Comparison of ENCODE assay signal across 23 mouse cellular contexts in genomic region chr16:50329684-50330083, GRCm38 (mm10).
DNase-seq lines count a peak whose midpoint lies in the region; ATAC-seq and TF ChIP-seq lines count a peak whose summit lies in the region.
"Had no signal": no experiment of that assay in that cellular context is flagged by ENCODE, and none has a peak within 500 bp of the region (broad histone marks: within the 10 kb centered on the region; RNA-seq: fewer than 3 reads in every experiment).

No protein-coding gene starts in this region.

- no peaks in the 10 kb centered on the region for H3K27me3 ChIP-seq in CH12.LX (replicated peaks)
- H3K27me3 ChIP-seq in MEL (ENCODE audit: control insufficient read depth in 1 of 2, insufficient read depth in 2 of 2, low read length in 2 of 2) = no peaks in the 10 kb centered on the region
- H3K27me3 ChIP-seq in intestine, postnatal 0 days (replicated peaks; ENCODE audit: control insufficient read depth, insufficient read depth, low read length) = no peaks in the 10 kb centered on the region
- H3K27me3 ChIP-seq: Patski had no signal

- no peak overlapping the region for H3K4me2 ChIP-seq in CH12.LX (ENCODE audit: insufficient read depth, low read depth, poor library complexity, severe bottlenecking)
- no peak overlapping the region for H3K4me2 ChIP-seq in intestine, postnatal 0 days (replicated peaks; ENCODE audit: low read depth)

- in situ Hi-C loops in CH12.LX (cut with MboI; ENCODE audit: low pct_ligation_motif_present, low pct_unique_long_range_greater_than_20kb, low sequenced_read_pairs) (loop anchor here (10.0 kb wide), 1 partner anchor 405 kb away; no protein-coding TSS in a partner anchor), ES-E14 (cut with MboI; ENCODE audit: low sequenced_read_pairs in 2 of 2, unreplicated experiment in 2 of 2) (no loop called here)

- H3K79me2 ChIP-seq in CH12.LX (replicated peaks; ENCODE audit: control insufficient read depth, extremely low read depth, insufficient read depth, poor library complexity, severe bottlenecking) = peaks cover 5% of the 10 kb centered on the region
- H3K79me2 ChIP-seq in MEL (ENCODE audit: control insufficient read depth, insufficient read depth, low read length, poor library complexity) = no peaks in the 10 kb centered on the region

- no peaks in the 10 kb centered on the region for H3K9me3 ChIP-seq in CH12.LX (replicated peaks; ENCODE audit: low read length)
- H3K9me3 ChIP-seq in ES-E14 (ENCODE audit: control insufficient read depth, insufficient read depth, low read depth, low read length) = no peaks in the 10 kb centered on the region
- no peaks in the 10 kb centered on the region for H3K9me3 ChIP-seq in MEL (replicated peaks; ENCODE audit: insufficient read depth, low read length)
- no peaks in the 10 kb centered on the region for H3K9me3 ChIP-seq in intestine, postnatal 0 days (ENCODE audit: control insufficient read depth)
- H3K9me3 ChIP-seq: G1E had no signal

- TF ChIP-seq CTCF in CH12.LX (conservative IDR thresholded peaks at IDR 0.05 in 1 of 2, IDR thresholded peaks at IDR 0.05 in 1 of 2; ENCODE audit: low read depth in 2 of 2, low read length in 2 of 2) (no peak), MEL (IDR thresholded peaks at IDR 0.05 in 2 of 3, conservative IDR thresholded peaks at IDR 0.05 in 1 of 3; ENCODE audit: control insufficient read depth in 1 of 3, insufficient read depth in 1 of 3, low read depth in 2 of 3, low read length in 3 of 3, poor library complexity in 1 of 3, severe bottlenecking in 1 of 3) (no peak)
- TF ChIP-seq CTCF in intestine, postnatal 0 days (IDR thresholded peaks at IDR 0.05; ENCODE audit: low read depth) = no peak

- ATAC-seq in intestine, postnatal 0 days = no peak
- ATAC-seq: activated CD4-positive, CD25-positive, alpha-beta regulatory T cell, adult 4 months; CD4-positive, CD25-positive, alpha-beta regulatory T cell, adult 4 months; Patski had no signal

- H3K27ac ChIP-seq in CH12.LX (ENCODE audit: insufficient read depth, low read depth) (no peak overlapping the region), ES-E14 (ENCODE audit: insufficient read depth, low read depth, low read length, poor library complexity, severe bottlenecking) (no peak overlapping the region), MEL (ENCODE audit: control insufficient read depth, low read depth, low read length) (no peak overlapping the region)
- H3K27ac ChIP-seq in intestine, postnatal 0 days (ENCODE audit: low read depth, low read length) = no peak overlapping the region

- H3K9ac ChIP-seq in CH12.LX (ENCODE audit: insufficient read depth, low read depth) (no peak overlapping the region), ES-E14 (ENCODE audit: insufficient read depth, low read depth, low read length, poor library complexity, severe bottlenecking) (no peak overlapping the region), MEL (ENCODE audit: control insufficient read depth, low read depth, low read length, poor library complexity, severe bottlenecking) (no peak overlapping the region)
- H3K9ac ChIP-seq in intestine, postnatal 0 days (ENCODE audit: low read depth, low read length) = no peak overlapping the region

- peaks cover 8 to 30% of the 10 kb centered on the region in 2 experiments for H3K36me3 ChIP-seq in CH12.LX (replicated peaks in 1 of 2; ENCODE audit: control insufficient read depth in 1 of 2, insufficient read depth in 1 of 2, low read length in 1 of 2)
- H3K36me3 ChIP-seq in ES-E14 (ENCODE audit: control insufficient read depth, insufficient read depth, low read length, poor library complexity, severe bottlenecking) = no peaks in the 10 kb centered on the region
- H3K36me3 ChIP-seq in MEL (ENCODE audit: control insufficient read depth in 1 of 2, insufficient read depth in 2 of 2, low read length in 2 of 2) = peaks cover 2% of the 10 kb centered on the region in 2 experiments; a peak in 2 of 4 replicates
- no peaks in the 10 kb centered on the region for H3K36me3 ChIP-seq in intestine, postnatal 0 days (ENCODE audit: control insufficient read depth, insufficient read depth)

- no peak for DNase-seq in CH12.LX (ENCODE audit: extremely low read depth)
- DNase-seq in ES-E14 (ENCODE audit: low read depth, low spot score) = no peak
- no peak for DNase-seq in MEL (ENCODE audit: low read depth, low spot score)
- DNase-seq in heart, adult 8-10 months (ENCODE audit: low spot score) = no peak
- no peak for DNase-seq in testis, postnatal 10 days (ENCODE audit: low spot score)
- DNase-seq: adrenal gland, adult 2 months; adrenal gland, adult 8-10 months; adrenal gland, postnatal 10 days; adrenal gland, postnatal 14 days; adrenal gland, postnatal 25 days; adrenal gland, postnatal 36 days; B cell, adult 2 months; cerebellum, adult 11 months; cerebellum, adult 11-12 months; cerebellum, adult 18-20 months; cerebellum, adult 2 months; cerebellum, adult 8-10 months; cerebellum, adult 9-10 months had no signal

- H3K4me1 ChIP-seq in CH12.LX (ENCODE audit: control insufficient read depth in 1 of 2, insufficient read depth in 2 of 2) (peaks cover 12 to 45% of the 10 kb centered on the region in 2 experiments; a peak in 3 of 4 replicates), ES-E14 (ENCODE audit: control insufficient read depth in 2 of 2, insufficient read depth in 2 of 2, low read length in 2 of 2, poor library complexity in 1 of 2) (peaks cover 0 to 2% of the 10 kb centered on the region in 2 experiments; a peak in 1 of 4 replicates), MEL (ENCODE audit: control insufficient read depth in 1 of 2, insufficient read depth in 2 of 2, low read length in 2 of 2) (peaks cover 0 to 4% of the 10 kb centered on the region in 2 experiments; a peak in 2 of 4 replicates)
- H3K4me1 ChIP-seq in intestine, postnatal 0 days (replicated peaks; ENCODE audit: control insufficient read depth, insufficient read depth, low read length) = no peaks in the 10 kb centered on the region

- 93% methylated on average over 2 of the region's 2 CpGs for WGBS in intestine, postnatal 0 days

- no peak for TF ChIP-seq RAD21 in CH12.LX (IDR thresholded peaks at IDR 0.05; ENCODE audit: low read depth, low read length)
- no peak for TF ChIP-seq RAD21 in MEL (IDR thresholded peaks at IDR 0.05; ENCODE audit: low read depth, low read length)

- TF ChIP-seq POLR2A in CH12.LX (IDR thresholded peaks at IDR 0.05; ENCODE audit: low read depth, low read length) (no peak), MEL (IDR thresholded peaks at IDR 0.05; ENCODE audit: control insufficient read depth in 1 of 2, insufficient read depth in 1 of 2, low read depth in 1 of 2, low read length in 2 of 2, poor library complexity in 1 of 2) (no peak)

- dilution Hi-C loops in CH12.LX (cut with MboI; ENCODE audit: extremely low pct_ligation_motif_present, extremely low pct_unique_long_range_greater_than_20kb, low sequenced_read_pairs) = no loop called here

- TF ChIP-seq EP300 in CH12.LX (IDR thresholded peaks at IDR 0.05; ENCODE audit: low read length) = no peak
- no peak for TF ChIP-seq EP300 in MEL (IDR thresholded peaks at IDR 0.05; ENCODE audit: low read depth in 1 of 2, low read length in 2 of 2)

- H3K4me3 ChIP-seq in CH12.LX (replicated peaks in 1 of 3; ENCODE audit: low read depth in 2 of 3, low read length in 2 of 3, poor library complexity in 1 of 3) (no peak overlapping the region), ES-E14 (ENCODE audit: insufficient read depth in 1 of 2, low read depth in 1 of 2, low read length in 2 of 2, poor library complexity in 1 of 2, severe bottlenecking in 1 of 2) (no peak overlapping the region), MEL (ENCODE audit: control insufficient read depth in 1 of 2, insufficient read depth in 1 of 2, low read depth in 2 of 2, low read length in 2 of 2) (no peak overlapping the region)
- H3K4me3 ChIP-seq in intestine, postnatal 0 days (ENCODE audit: low read depth, low read length) = no peak overlapping the region

TF ChIP-seq in CH12.LX, 34 proteins besides CTCF, POLR2A, EP300 and RAD21:
- TF ChIP-seq SIN3A (IDR thresholded peaks at IDR 0.05; ENCODE audit: low read length) (no peak), MAFK (IDR thresholded peaks at IDR 0.05; ENCODE audit: insufficient replicate concordance, low read length) (peak; percentile 91)

TF ChIP-seq in ES-E14, 5 proteins besides CTCF, POLR2A, EP300 and RAD21:
- peak; percentile 61 for TF ChIP-seq MAFK (IDR thresholded peaks at IDR 0.05; ENCODE audit: insufficient read depth, low read depth, low read length)
- no peak for TF ChIP-seq HCFC1 (IDR thresholded peaks at IDR 0.05; ENCODE audit: borderline replicate concordance, insufficient read depth, low read length)

TF ChIP-seq in MEL, 35 proteins besides CTCF, POLR2A, EP300 and RAD21:
- no peak for TF ChIP-seq SIN3A (IDR thresholded peaks at IDR 0.05; ENCODE audit: low read length)
- TF ChIP-seq MAFK (IDR thresholded peaks at IDR 0.05; ENCODE audit: borderline replicate concordance, low read depth, low read length) = peak; percentile 27; the same call in 1 of the 2 replicates
- no peak for TF ChIP-seq E2F4 (IDR thresholded peaks at IDR 0.05; ENCODE audit: borderline replicate concordance, low read depth, low read length)
TF ChIP-seq in MEL: peak in this region for 1.

Comparison
In these comparisons a context has a peak if more than half of its experiments do, and no peak if none do; other contexts are left out.
1. Of the 35 proteins assayed by ChIP-seq in both MEL and CH12.LX: peak only in MEL: none; only in CH12.LX: none; in both: MAFK; in neither: 34.